Mouse (Mus musculus): ENCODE results near the gene Gcnt1. TPM values are rescaled to one million over a fixed set of nuclear protein-coding genes. Genes with fewer than 3 reads are reported as not detected.

Gcnt1 gene
- total and polyA plus RNA-seq, 2 experiments from 2014 or later, result 2.5 to 9.9 TPM

DNA sequence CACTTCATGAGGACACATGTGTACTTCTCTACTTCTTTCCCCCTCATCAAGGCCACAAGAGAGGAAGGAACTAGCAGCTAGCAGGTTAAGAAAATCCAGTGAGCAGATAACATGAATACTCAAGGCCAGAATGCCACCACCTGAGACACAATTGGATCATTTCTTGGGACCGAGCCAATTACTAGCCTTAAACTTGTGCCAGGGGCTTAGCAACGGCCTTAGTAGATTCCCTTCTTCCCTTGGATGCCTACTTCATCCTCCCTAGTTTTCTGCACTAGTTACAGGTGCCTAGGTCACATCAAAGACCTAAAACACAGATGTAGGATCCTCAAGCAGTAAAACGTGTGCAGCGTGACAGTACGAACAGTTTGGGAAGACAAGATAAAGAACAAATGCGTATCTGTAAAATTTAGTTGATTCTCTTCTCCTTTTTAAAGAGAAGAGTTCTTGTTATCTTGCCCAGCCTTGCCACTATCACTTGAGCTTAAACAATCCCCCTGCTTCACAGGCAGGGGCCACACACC is 44.7 kb downstream of the Gcnt1 start:
- Histone ChIP-seq H3K4me2 (ENCODE audit: low read depth, low read length) (no peak overlapping the region), H3K9me3 (replicated peaks; ENCODE audit: control insufficient read depth, low read length) (no peaks in the 10 kb centered on the region), H3K4me3 (ENCODE audit: low read depth, low read length) (no peak overlapping the region), H3K27ac (ENCODE audit: low read depth) (no peak overlapping the region), H3K27me3 (ENCODE audit: control insufficient read depth, insufficient read depth, low read length) (no peaks in the 10 kb centered on the region), H3K4me1 (ENCODE audit: control insufficient read depth, insufficient read depth) (peaks cover 5% of the 10 kb centered on the region; the same call in 1 of the 2 replicates), H3K36me3 (replicated peaks; ENCODE audit: control insufficient read depth, insufficient read depth, low read length) (peaks cover 22% of the 10 kb centered on the region), H3K9ac (replicated peaks; ENCODE audit: low read depth, low read length) (no peak overlapping the region)
- DNase-seq (ENCODE audit: low spot score) (no peak), ATAC-seq (ENCODE audit: insufficient read depth, low read depth) (no peak)
- TF ChIP-seq CTCF (IDR thresholded peaks at IDR 0.05; ENCODE audit: low read depth), result no peak
- TF ChIP-seq EP300 (IDR thresholded peaks at IDR 0.05; ENCODE audit: low read depth), result no peak
- WGBS, result 71% methylated on average over 6 of the region's 6 CpGs

DNA sequence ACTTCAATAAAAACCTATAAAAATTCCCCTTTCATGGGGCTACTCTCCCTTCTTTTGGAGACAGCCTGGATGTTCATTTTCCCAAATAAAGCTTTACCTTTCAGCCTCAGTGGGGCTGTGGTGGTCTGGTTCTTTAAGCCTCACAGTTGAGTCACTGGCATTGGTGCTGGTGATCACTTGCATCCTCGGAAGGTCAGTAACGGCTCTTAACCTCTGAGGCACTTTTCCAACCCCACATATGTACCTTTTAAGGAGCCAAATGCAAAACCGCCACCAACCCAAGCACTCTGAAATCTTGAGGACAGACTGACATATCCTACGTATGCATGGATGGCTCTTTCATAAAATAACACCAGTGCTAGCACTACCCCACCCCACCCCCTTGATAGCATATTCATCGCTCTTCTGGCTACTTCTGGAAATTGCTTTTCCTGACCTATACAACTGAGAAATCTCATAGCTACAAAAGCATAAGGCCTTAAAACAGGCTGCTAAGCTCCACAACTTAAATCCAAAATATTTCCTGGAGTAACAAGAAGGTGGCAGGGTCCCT is 48.9 kb downstream of the Gcnt1 start:
- Histone ChIP-seq H3K36me3 (replicated peaks; ENCODE audit: control insufficient read depth, insufficient read depth, low read length) (peaks cover 5% of the 10 kb centered on the region; the same call in 1 of the 2 replicates), H3K9ac (replicated peaks; ENCODE audit: low read depth, low read length) (no peak overlapping the region), H3K9me3 (replicated peaks; ENCODE audit: control insufficient read depth, low read length) (no peaks in the 10 kb centered on the region), H3K27ac (ENCODE audit: low read depth) (no peak overlapping the region), H3K4me3 (ENCODE audit: low read depth, low read length) (no peak overlapping the region), H3K27me3 (ENCODE audit: control insufficient read depth, insufficient read depth, low read length) (no peaks in the 10 kb centered on the region), H3K4me2 (ENCODE audit: low read depth, low read length) (no peak overlapping the region), H3K4me1 (ENCODE audit: control insufficient read depth, insufficient read depth) (no peaks in the 10 kb centered on the region)
- 71% methylated on average over 5 of the region's 5 CpGs for WGBS
- TF ChIP-seq CTCF (IDR thresholded peaks at IDR 0.05; ENCODE audit: low read depth), result no peak
- TF ChIP-seq EP300 (IDR thresholded peaks at IDR 0.05; ENCODE audit: low read depth), result no peak
- ATAC-seq (ENCODE audit: insufficient read depth, low read depth), result no peak
- no peak for DNase-seq (ENCODE audit: low spot score)

DNA sequence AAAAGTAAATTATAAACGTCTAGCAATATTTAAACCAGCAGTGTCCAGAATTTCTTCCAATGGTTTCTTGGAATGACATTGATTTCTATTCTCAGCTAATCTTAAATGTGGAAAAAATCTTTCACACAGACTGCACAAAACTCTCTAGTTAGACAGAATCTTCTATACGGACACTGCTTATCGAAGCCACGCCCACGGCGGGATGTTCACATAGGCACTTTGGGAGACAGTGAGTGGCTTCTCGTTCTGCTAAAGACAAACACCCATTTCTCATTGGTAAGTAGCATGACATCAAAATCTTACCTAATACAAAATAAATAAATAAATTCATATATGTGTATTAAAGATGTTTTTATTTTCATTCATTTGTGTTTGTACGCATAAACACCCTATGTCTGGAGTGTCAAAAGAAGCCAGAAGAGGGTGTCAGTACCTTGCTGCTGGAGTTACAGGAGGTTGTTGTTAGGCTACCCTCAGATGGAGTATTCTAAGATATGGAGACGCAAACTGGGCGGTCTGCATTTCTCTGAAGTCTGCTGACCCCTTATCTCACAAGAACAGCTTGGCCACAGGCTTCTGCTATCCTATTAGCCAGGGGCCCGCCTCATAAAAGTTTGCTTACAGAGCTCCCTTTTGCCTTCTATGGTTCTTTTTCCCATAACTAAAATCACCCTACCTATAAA is 49.5 kb downstream of the Gcnt1 start:
- Histone ChIP-seq H3K36me3 (replicated peaks; ENCODE audit: control insufficient read depth, insufficient read depth, low read length) (0 out of 2 replicates have a peak, but pooled peaks cover 3% of the 10 kb centered on the region), H3K9ac (replicated peaks; ENCODE audit: low read depth, low read length) (no peak overlapping the region), H3K9me3 (replicated peaks; ENCODE audit: control insufficient read depth, low read length) (no peaks in the 10 kb centered on the region), H3K4me2 (ENCODE audit: low read depth, low read length) (no peak overlapping the region), H3K4me3 (ENCODE audit: low read depth, low read length) (no peak overlapping the region), H3K27me3 (ENCODE audit: control insufficient read depth, insufficient read depth, low read length) (no peaks in the 10 kb centered on the region), H3K27ac (ENCODE audit: low read depth) (no peak overlapping the region), H3K4me1 (ENCODE audit: control insufficient read depth, insufficient read depth) (no peaks in the 10 kb centered on the region)
- DNase-seq (ENCODE audit: low spot score) (no peak), ATAC-seq (ENCODE audit: insufficient read depth, low read depth) (no peak)
- 71% methylated on average over 11 of the region's 11 CpGs for WGBS
- no peak for TF ChIP-seq CTCF (IDR thresholded peaks at IDR 0.05; ENCODE audit: low read depth)
- no peak for TF ChIP-seq EP300 (IDR thresholded peaks at IDR 0.05; ENCODE audit: low read depth)

DNA sequence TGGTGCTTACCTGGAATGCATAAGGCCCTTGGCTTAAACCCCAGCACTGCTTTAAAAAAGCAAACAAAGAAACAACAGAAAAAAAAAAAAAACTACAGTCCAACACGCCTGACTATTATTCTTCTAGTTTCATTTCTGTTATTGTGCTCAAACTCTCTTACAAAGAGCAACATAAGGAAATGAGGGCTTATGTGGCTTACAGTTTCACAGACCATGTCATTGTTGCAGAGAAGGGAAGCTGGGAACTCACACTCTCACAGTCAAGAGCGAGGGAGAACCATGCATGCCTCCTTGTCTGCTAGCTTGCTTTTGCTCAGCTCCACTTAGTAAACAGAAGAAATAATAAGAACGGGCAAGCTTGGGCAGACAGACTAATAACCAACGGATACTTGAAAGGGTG is 52.9 kb downstream of the Gcnt1 start:
- DNase-seq (ENCODE audit: low spot score) (no peak), ATAC-seq (ENCODE audit: insufficient read depth, low read depth) (no peak)
- 83% methylated on average over 4 of the region's 4 CpGs for WGBS
- H3K9me3 ChIP-seq (replicated peaks; ENCODE audit: control insufficient read depth, low read length), result no peaks in the 10 kb centered on the region
- H3K27me3 ChIP-seq (ENCODE audit: control insufficient read depth, insufficient read depth, low read length), result no peaks in the 10 kb centered on the region
- no peak overlapping the region for H3K9ac ChIP-seq (replicated peaks; ENCODE audit: low read depth, low read length)
- H3K27ac ChIP-seq (ENCODE audit: low read depth), result no peak overlapping the region
- H3K4me1 ChIP-seq (ENCODE audit: control insufficient read depth, insufficient read depth), result no peaks in the 10 kb centered on the region
- H3K4me2 ChIP-seq (ENCODE audit: low read depth, low read length), result no peak overlapping the region
- TF ChIP-seq CTCF (IDR thresholded peaks at IDR 0.05; ENCODE audit: low read depth) (no peak), EP300 (IDR thresholded peaks at IDR 0.05; ENCODE audit: low read depth) (no peak)
- no peak overlapping the region for H3K4me3 ChIP-seq (ENCODE audit: low read depth, low read length)
- H3K36me3 ChIP-seq (replicated peaks; ENCODE audit: control insufficient read depth, insufficient read depth, low read length), result no peaks in the 10 kb centered on the region

DNA sequence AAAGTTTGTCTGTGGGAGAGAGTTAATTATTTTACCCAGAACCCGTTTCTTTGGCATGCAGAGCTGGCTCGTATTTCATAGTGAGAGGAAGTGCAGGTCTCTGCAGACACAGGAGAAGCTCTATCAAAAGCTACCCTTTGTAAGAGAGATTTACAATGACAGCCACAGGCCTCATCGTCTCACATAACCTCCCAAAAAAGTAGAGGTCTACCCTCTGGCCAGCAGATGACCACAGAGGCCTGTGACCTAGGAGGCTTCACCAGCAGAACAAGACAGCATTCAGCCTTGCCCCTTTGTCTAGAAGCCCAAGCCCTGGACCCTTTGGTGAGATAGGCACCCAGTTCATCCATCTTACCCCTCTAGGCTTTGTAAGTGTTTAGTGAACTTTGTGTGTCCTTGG is 53.9 kb downstream of the Gcnt1 start:
- H3K4me1 ChIP-seq (ENCODE audit: control insufficient read depth, insufficient read depth), result no peaks in the 10 kb centered on the region
- TF ChIP-seq EP300 (IDR thresholded peaks at IDR 0.05; ENCODE audit: low read depth), result no peak
- TF ChIP-seq CTCF (IDR thresholded peaks at IDR 0.05; ENCODE audit: low read depth), result no peak
- 55% methylated on average over 3 of the region's 3 CpGs for WGBS
- no peaks in the 10 kb centered on the region for H3K36me3 ChIP-seq (replicated peaks; ENCODE audit: control insufficient read depth, insufficient read depth, low read length)
- no peaks in the 10 kb centered on the region for H3K9me3 ChIP-seq (replicated peaks; ENCODE audit: control insufficient read depth, low read length)
- H3K4me2 ChIP-seq (ENCODE audit: low read depth, low read length), result no peak overlapping the region
- no peak overlapping the region for H3K9ac ChIP-seq (replicated peaks; ENCODE audit: low read depth, low read length)
- no peak for DNase-seq (ENCODE audit: low spot score)
- no peak overlapping the region for H3K27ac ChIP-seq (ENCODE audit: low read depth)
- H3K4me3 ChIP-seq (ENCODE audit: low read depth, low read length), result no peak overlapping the region
- H3K27me3 ChIP-seq (ENCODE audit: control insufficient read depth, insufficient read depth, low read length), result no peaks in the 10 kb centered on the region
- ATAC-seq (ENCODE audit: insufficient read depth, low read depth), result no peak

All from heart, postnatal 0 days (tissue).